Mouse (Mus musculus): ENCODE measurements around the gene Hoxa4. TPM values are rescaled to one million over a fixed set of nuclear protein-coding genes. Genes with fewer than 3 reads are reported as not detected.

Hoxa4 gene
- total RNA-seq, 2 experiments from 2014 or later = not detected

DNA sequence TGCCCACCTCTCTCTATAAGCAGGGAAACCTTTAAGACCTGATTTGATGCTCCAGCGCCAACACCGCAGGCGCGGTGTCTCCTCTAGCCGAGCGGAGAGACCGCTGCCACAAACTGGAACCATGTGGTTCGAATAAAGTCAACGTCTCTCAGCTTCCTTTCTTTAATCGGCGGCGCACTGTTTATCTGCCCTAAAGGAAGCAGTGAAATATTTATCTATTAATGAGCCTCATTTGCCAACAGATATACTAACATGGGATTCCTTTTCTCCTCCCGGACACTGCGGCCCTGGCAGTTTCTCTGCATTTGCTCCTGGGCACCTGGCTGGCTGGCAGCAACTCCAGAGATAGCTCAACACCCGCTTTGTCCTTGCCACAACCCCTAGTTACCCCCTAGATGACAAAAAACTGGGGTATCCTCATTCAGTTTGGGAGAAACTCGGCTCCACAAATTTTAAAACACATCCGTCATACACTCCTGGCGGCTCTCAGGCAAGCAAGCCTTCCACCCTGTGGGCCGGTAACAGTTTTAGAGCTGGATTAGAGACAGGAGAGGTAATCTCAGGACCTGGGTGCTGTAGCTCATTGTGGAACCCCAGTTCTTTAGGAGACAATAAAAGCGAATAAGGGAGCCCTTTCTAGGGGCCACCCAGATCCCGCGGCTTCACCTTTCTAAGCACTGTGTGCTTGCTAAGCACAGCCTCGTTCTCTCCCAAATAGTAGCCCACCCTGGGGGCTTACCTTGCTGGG is 26.5 kb upstream of the Hoxa4 start:
- DNase-seq (ENCODE audit: low spot score in 2 of 2) = no peak

DNA sequence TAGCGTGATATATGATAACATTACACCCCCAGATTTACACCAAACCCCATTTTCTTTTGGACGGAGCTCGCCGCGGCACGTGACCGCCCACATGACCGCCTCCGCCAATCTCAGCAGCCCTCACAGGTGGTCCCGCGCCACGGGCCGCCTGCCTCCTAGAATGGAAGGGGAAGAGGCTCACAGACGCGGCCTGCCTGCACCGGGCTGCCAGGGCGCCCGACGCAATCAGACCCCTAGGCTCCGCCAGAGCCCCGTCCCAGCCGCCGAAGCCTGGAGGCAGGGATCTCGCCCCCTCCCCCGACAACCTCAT is 25.9 kb upstream of the Hoxa4 start:
- DNase-seq (ENCODE audit: low spot score in 2 of 2) = no peak

- no peak for DNase-seq (ENCODE audit: low spot score in 2 of 2)
These were observed 25.3 kb upstream of the Hoxa4 start for GRCm38 (mm10) chr6:52216691-52217458.

DNA sequence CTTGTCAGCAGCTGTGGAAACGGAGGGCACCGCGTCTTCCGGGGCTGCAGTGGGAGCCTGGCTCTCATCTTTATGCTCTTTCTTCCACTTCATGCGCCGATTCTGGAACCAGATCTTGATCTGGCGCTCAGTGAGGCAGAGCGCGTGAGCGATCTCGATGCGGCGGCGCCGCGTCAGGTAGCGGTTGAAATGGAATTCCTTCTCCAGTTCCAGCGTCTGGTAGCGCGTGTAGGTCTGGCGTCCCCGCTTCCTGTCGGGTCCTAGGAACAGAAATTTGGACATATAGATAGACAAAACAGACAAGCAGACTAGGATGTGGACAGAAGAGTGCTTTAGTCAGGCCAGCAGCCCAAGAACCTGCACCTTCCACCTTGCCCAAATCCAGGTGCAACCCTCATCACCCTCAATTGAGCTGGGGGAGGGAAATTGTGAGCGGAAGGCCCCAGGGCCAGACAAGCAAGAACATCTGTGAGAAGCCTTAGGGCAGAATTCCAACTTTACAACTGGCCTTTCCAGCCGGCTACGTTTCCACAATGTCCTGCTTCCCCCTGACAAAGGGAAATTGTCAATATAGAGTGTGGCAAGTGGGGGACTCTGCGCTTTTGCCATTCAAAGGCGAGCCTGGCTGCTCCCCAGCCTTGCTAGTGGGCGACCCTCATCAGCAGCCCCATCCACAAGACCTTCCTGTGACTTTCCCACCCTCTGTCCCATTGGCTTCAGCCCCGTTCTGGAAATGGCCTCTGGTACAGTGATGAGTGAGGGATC is 24.4 kb upstream of the Hoxa4 start:
- no peak for DNase-seq (ENCODE audit: low spot score in 2 of 2)

DNA sequence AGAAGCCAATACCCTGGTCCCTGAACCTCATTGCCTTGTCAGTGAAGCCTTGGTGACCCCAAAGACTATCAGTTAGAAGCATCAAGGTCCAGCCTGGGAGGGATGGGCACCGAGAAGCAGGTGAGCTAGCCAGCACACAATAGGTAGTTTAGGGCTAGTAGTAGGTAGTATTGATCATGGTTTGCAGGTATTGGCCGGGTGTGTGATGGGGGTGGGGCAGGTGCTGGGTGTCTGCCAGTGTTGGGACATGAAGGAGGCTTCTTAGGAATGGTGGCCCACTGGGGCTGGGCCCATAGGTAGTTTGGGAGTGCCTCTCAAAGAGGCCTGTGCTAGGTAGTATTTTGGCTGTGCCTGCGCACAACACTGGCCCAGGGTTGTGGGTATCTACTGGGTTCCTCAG is 23.5 kb upstream of the Hoxa4 start:
- DNase-seq (ENCODE audit: low spot score in 2 of 2) = no peak

DNA sequence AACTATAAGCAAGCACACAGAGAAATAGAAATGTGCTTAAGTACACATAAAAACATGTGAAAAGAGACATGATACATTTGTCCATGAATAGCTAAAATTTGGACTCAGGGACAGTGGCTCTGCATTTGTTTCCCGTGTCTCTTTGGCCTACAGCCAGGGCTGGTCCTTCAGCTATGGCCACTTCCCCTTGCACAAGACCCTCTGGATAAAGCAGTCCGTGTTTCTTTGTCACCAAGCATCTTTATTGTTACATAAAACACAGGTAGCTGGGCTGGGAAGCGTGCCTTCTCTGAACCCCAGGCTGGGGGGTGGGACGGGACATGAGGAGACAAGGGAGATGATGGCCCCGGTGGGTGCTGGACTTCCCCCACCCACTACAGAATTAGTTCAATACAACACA is 22.7 kb upstream of the Hoxa4 start:
- DNase-seq (ENCODE audit: low spot score in 2 of 2) = no peak

- no peak for DNase-seq (ENCODE audit: low spot score in 2 of 2)
These were observed 21.8 kb upstream of the Hoxa4 start, which contains the start of the genes Hoxa3 and Gm28308 for GRCm38 (mm10) chr6:52213119-52213986. TSS of gene Hoxa3 (minus strand) at chr6:52213336. TSS of gene Gm28308 (minus strand) at chr6:52213339.

- DNase-seq (ENCODE audit: low spot score in 2 of 2) = no peak
These were observed 21.1 kb upstream of the Hoxa4 start for GRCm38 (mm10) chr6:52212556-52213118.

DNA sequence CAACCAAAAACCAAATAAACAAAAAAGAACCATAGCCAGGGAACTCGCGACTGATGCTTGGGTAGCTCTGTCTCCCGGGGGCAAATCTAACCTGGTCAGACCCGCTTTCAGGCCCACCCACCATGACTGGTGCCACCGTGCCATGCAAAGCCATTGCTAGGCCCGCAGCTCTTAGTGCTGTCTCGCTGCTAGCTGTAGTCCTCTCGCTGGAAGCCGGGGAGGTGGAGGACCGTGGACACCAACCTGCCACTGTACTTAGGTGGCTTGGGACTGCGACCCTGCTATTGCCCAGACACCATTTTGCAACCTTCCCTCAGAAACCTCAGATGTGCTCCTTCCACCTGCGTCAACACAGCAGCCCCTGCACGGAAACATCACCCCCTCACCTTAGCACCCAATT is 20.4 kb upstream of the Hoxa4 start:
- DNase-seq (ENCODE audit: low spot score in 2 of 2) = no peak

DNA sequence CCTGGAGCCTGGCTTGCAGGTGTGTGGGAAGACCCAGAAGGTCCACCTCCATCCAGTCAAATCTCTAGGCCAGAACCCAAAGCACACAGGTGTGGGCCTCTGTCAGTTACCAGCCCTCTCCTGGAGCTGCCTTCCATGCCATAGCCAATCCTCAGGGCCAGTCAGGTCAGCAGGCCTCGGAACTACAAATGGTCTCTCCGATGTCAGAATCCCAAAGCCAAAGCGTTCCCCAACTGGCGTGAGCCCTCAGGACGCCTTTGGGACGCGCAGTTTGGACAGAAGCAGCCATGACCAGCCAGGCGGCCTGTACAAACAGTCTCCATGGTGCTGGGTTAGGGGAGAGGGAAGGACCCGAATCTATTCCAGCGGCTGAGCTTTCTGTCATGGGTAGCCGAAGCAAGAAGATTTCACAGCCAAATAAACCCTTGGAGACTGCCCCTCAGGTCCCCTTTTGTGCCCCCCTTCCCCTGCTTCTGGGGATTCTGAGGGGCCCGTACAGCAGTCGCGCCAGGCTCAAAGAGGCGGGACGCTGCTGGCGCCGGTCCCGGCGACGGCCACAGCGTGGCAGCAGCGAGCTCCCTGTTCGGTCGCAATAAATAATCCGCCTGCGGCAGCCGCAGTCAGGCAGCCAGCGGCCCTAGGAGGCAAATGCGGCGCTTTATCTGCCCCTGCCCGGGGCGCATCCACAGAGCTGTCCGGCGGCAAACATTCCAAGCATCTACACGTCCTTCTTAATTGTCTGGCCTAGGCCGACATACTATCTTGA is 19.8 kb upstream of the Hoxa4 start:
- DNase-seq (ENCODE audit: low spot score in 2 of 2) = peak in 1 of 2 experiments; percentile 60

DNA sequence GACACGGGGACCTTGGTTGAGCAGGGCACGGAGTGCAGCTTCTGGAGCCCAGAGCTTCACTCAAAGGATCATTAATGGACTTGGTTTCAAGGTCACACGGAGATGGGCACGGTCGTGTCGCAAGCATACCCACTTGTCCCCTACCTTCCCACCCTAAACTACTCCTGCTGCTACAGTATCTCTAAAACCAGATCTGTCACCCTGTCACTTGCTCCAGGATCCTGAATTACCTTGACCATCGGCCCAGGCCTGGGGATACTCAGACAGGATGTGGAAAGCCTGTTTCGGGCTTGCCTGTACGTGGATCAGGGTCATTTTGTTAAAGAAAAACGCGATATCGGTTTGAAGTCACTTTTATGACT is 18.1 kb upstream of the Hoxa4 start:
- DNase-seq (ENCODE audit: low spot score in 2 of 2) = no peak

GRCm38 (mm10) chr6:52208868-52209684 is 17.5 kb upstream of the Hoxa4 start:
- DNase-seq (ENCODE audit: low spot score in 2 of 2) = no peak

- DNase-seq (ENCODE audit: low spot score in 2 of 2) = no peak
These were observed 16.7 kb upstream of the Hoxa4 start, which contains the start of gene Hoxa6 for GRCm38 (mm10) chr6:52208072-52208867. TSS of gene Hoxa6 (minus strand) at chr6:52208722.

DNA sequence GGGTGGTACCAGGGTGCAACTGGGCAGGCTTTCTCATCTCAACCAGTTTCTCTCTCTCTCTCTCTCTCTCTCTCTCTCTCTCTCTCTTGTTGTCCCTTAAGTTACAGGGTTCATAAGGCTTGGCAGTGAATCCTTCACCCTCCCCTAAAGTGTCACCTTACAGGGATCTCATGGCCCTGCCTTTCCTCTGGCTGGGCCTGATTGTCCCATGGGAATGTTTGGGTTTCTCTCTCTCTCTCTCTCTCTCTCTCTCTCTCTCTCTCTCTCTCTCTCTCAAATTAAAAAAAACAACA is 16.1 kb upstream of the Hoxa4 start:
- no peak for DNase-seq (ENCODE audit: low spot score in 2 of 2)

GRCm38 (mm10) chr6:52206882-52207683 is 15.5 kb upstream of the Hoxa4 start:
- DNase-seq (ENCODE audit: low spot score in 2 of 2) = no peak

DNA sequence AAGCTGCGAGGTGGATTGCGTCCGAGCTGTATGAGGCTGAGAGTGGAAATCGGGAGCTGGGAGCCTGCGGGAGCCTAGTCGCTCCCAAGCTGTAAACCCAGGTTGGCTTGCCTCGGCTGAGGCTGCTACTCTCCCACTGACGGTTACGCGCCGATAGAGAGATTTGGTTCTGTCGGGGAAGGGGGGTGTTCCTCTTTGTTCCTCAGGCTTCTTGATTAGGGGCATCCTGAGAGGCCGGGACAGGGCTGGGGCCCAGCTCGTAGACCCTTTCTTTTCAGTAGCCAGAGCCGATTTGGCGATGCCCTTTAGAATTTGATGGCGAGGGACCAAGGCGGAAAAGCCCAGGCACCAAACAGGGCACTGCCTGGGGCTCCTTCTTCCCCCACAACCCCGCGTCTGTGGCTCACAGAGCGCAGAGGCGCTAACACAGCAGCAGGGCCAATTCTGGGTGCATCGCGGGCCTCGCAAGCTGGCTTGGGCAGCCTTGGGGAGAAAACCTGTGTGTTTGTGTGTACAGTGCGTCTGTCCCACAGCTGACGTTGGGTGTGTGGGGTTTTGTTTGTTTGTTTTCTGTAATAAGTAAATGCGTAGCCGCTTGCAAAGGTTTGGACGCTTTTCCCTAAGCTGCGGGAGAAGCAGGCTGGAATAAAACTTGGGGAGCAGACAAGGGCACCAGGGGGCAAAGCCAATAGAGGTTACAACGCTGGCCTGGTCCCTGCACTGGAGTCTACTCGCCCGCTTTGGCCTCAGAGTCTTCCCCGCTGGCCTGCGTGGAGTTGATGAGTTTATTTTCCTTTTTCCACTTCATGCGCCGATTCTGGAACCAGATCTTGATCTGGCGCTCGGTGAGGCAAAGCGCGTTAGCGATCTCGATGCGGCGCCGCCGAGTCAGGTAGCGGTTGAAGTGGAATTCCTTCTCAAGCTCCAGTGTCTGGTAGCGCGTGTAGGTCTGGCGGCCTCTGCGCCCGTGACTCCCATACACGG is 14.4 kb upstream of the Hoxa4 start:
- no peak for DNase-seq (ENCODE audit: low spot score in 2 of 2)
